Mouse (Mus musculus) ovary, postnatal 10 days (tissue): ENCODE results near the gene Olfr67.
"Not testable (repeated sequence)": the region's sequence is repeated elsewhere in the genome, so short reads cannot be mapped to it uniquely, and the experiment has no call there.

Experiments used
- DNase-seq: peaks from one replicate; pipeline ENCODE4 v3.0.0; 2022; ENCODE audit warnings: low spot score

The Olfr67 gene

GRCm38 (mm10) chr7:103767687-103768086 is 23.9 kb downstream of the Olfr67 start:
- DNase-seq: not testable (repeated sequence)

- not testable (repeated sequence) for DNase-seq
These were observed 29.4 kb downstream of the Olfr67 start for GRCm38 (mm10) chr7:103762212-103762611.

- no peak for DNase-seq
These were observed 34.4 kb downstream of the Olfr67 start, which contains the start of gene Olfr630 for GRCm38 (mm10) chr7:103757233-103757632. Olfr630 (minus strand) TSS chr7:103757333.

GRCm38 (mm10) chr7:103744843-103745242 is 46.8 kb downstream of the Olfr67 start, which contains the start of gene Olfr629:
Olfr629 (minus strand) TSS chr7:103744943.
- no peak for DNase-seq
